Mouse (Mus musculus): ENCODE measurements around the gene Arhgef6.

GRCm38 (mm10) chrX:57187301-57187700 lies 151.2 kb downstream of the Arhgef6 start:
- TF ChIP-seq POLR2A (IDR thresholded peaks at IDR 0.05; ENCODE audit: control insufficient read depth, low read depth, low read length) (no peak), CTCF (IDR thresholded peaks at IDR 0.05; ENCODE audit: control insufficient read depth, insufficient read depth, insufficient replicate concordance, low read depth, low read length) (no peak)
